Mouse (Mus musculus): ENCODE measurements around the gene Ankrd28. TPM values are rescaled to one million over a fixed set of nuclear protein-coding genes. Genes with fewer than 3 reads are reported as not detected.
A peak's percentile ranks its signal among the peaks of the same experiment; 100 is the strongest.
"Not testable (repeated sequence)": the region's sequence is repeated elsewhere in the genome, so short reads cannot be mapped to it uniquely, and the experiment has no call there.

Ankrd28 gene
- polyA plus RNA-seq (2014; fragmentation: Nextera tagmentation; extraction: Ambion mirVana): 9.2 and 10.6 TPM in 2 replicates

GRCm38 (mm10) chr14:31830571-31831369, at the start of gene Ankrd28:
Gene Ankrd28, minus strand, starts transcription at chr14:31830651.
- 0 out of 2 replicates have a peak, but pooled peaks cover 2% of the 10 kb centered on the region for H3K9me3 ChIP-seq (replicated peaks; ENCODE audit: control insufficient read depth, low read length)
- peak within 1 kb of the TSS; percentile 94 for H3K27ac ChIP-seq (ENCODE audit: low read depth, low read length)
- peak within 1 kb of the TSS; percentile 89 for H3K4me2 ChIP-seq (ENCODE audit: low read length)
- peaks cover 3% of the 10 kb centered on the region; the same call in 1 of the 2 replicates for H3K4me1 ChIP-seq (ENCODE audit: control insufficient read depth, insufficient read depth, low read length)
- peak within 1 kb of the TSS; percentile 99 for H3K4me3 ChIP-seq (ENCODE audit: low read depth, low read length)
- ATAC-seq (peak; percentile 98), DNase-seq (ENCODE audit: low spot score) (peak; percentile 98)
- no peaks in the 10 kb centered on the region for H3K36me3 ChIP-seq (ENCODE audit: control insufficient read depth, insufficient read depth, low read length)
- 1% methylated on average over 77 of the region's 81 CpGs for WGBS
- H3K27me3 ChIP-seq (replicated peaks; ENCODE audit: control insufficient read depth, insufficient read depth, low read length): no peaks in the 10 kb centered on the region
- H3K9ac ChIP-seq (ENCODE audit: low read length): peak within 1 kb of the TSS; percentile 81

GRCm38 (mm10) chr14:31879456-31879855, 49.0 kb upstream of the Ankrd28 start:
- Histone ChIP-seq H3K4me3 (ENCODE audit: low read depth, low read length) (no peak overlapping the region), H3K4me2 (ENCODE audit: low read length) (no peak overlapping the region), H3K27ac (ENCODE audit: low read depth, low read length) (no peak overlapping the region), H3K9ac (ENCODE audit: low read length) (no peak overlapping the region), H3K9me3 (replicated peaks; ENCODE audit: control insufficient read depth, low read length) (no peaks in the 10 kb centered on the region), H3K36me3 (ENCODE audit: control insufficient read depth, insufficient read depth, low read length) (no peaks in the 10 kb centered on the region), H3K4me1 (ENCODE audit: control insufficient read depth, insufficient read depth, low read length) (no peaks in the 10 kb centered on the region), H3K27me3 (replicated peaks; ENCODE audit: control insufficient read depth, insufficient read depth, low read length) (no peaks in the 10 kb centered on the region)
- DNase-seq (ENCODE audit: low spot score) (no peak), ATAC-seq (no peak)
- 80% methylated on average over 6 of the region's 6 CpGs for WGBS

GRCm38 (mm10) chr14:31872130-31872529, 41.7 kb upstream of the Ankrd28 start:
- H3K4me1 ChIP-seq (ENCODE audit: control insufficient read depth, insufficient read depth, low read length): no peaks in the 10 kb centered on the region
- 0 out of 2 replicates have a peak, but pooled peaks cover 3% of the 10 kb centered on the region for H3K9me3 ChIP-seq (replicated peaks; ENCODE audit: control insufficient read depth, low read length)
- 82% methylated on average over 5 of the region's 5 CpGs for WGBS

GRCm38 (mm10) chr14:31870436-31870835, 40.0 kb upstream of the Ankrd28 start:
- Histone ChIP-seq H3K36me3 (ENCODE audit: control insufficient read depth, insufficient read depth, low read length) (no peaks in the 10 kb centered on the region), H3K27ac (ENCODE audit: low read depth, low read length) (no peak overlapping the region), H3K9me3 (replicated peaks; ENCODE audit: control insufficient read depth, low read length) (peaks cover 8% of the 10 kb centered on the region; the same call in 1 of the 2 replicates), H3K4me2 (ENCODE audit: low read length) (no peak overlapping the region), H3K4me1 (ENCODE audit: control insufficient read depth, insufficient read depth, low read length) (no peaks in the 10 kb centered on the region), H3K27me3 (replicated peaks; ENCODE audit: control insufficient read depth, insufficient read depth, low read length) (no peaks in the 10 kb centered on the region), H3K4me3 (ENCODE audit: low read depth, low read length) (no peak overlapping the region), H3K9ac (ENCODE audit: low read length) (no peak overlapping the region)
- 90% methylated on average over 5 of the region's 5 CpGs for WGBS
- no peak for ATAC-seq
- DNase-seq (ENCODE audit: low spot score): no peak

More at GRCm38 (mm10) chr14:31872130-31872529, 41.7 kb upstream of the Ankrd28 start:
- H3K9ac ChIP-seq (ENCODE audit: low read length): no peak overlapping the region
- DNase-seq (ENCODE audit: low spot score) (no peak), ATAC-seq (no peak)
- no peaks in the 10 kb centered on the region for H3K27me3 ChIP-seq (replicated peaks; ENCODE audit: control insufficient read depth, insufficient read depth, low read length)
- no peak overlapping the region for H3K4me2 ChIP-seq (ENCODE audit: low read length)
- H3K27ac ChIP-seq (ENCODE audit: low read depth, low read length): no peak overlapping the region
- H3K36me3 ChIP-seq (ENCODE audit: control insufficient read depth, insufficient read depth, low read length): no peaks in the 10 kb centered on the region
- no peak overlapping the region for H3K4me3 ChIP-seq (ENCODE audit: low read depth, low read length)

GRCm38 (mm10) chr14:31868591-31868990, 38.1 kb upstream of the Ankrd28 start:
- 81% methylated on average over 1 of the region's 1 CpGs for WGBS
- no peak for ATAC-seq

GRCm38 (mm10) chr14:31866366-31866765, 35.9 kb upstream of the Ankrd28 start:
- not testable (repeated sequence) for H3K4me3 ChIP-seq (ENCODE audit: low read depth, low read length); H3K4me1 ChIP-seq (ENCODE audit: control insufficient read depth, insufficient read depth, low read length); H3K27me3 ChIP-seq (replicated peaks; ENCODE audit: control insufficient read depth, insufficient read depth, low read length); H3K36me3 ChIP-seq (ENCODE audit: control insufficient read depth, insufficient read depth, low read length); H3K27ac ChIP-seq (ENCODE audit: low read depth, low read length); DNase-seq (ENCODE audit: low spot score); H3K4me2 ChIP-seq (ENCODE audit: low read length); ATAC-seq; H3K9ac ChIP-seq (ENCODE audit: low read length)
- peaks cover 12% of the 10 kb centered on the region; the same call in 1 of the 2 replicates for H3K9me3 ChIP-seq (replicated peaks; ENCODE audit: control insufficient read depth, low read length)
- 95% methylated on average over 10 of the region's 10 CpGs for WGBS

More at GRCm38 (mm10) chr14:31868591-31868990, 38.1 kb upstream of the Ankrd28 start:
- DNase-seq (ENCODE audit: low spot score): no peak
- Histone ChIP-seq H3K27me3 (replicated peaks; ENCODE audit: control insufficient read depth, insufficient read depth, low read length) (no peaks in the 10 kb centered on the region), H3K27ac (ENCODE audit: low read depth, low read length) (no peak overlapping the region), H3K36me3 (ENCODE audit: control insufficient read depth, insufficient read depth, low read length) (no peaks in the 10 kb centered on the region), H3K9ac (ENCODE audit: low read length) (no peak overlapping the region), H3K4me2 (ENCODE audit: low read length) (no peak overlapping the region), H3K4me3 (ENCODE audit: low read depth, low read length) (no peak overlapping the region), H3K9me3 (replicated peaks; ENCODE audit: control insufficient read depth, low read length) (peaks cover 12% of the 10 kb centered on the region; the same call in 1 of the 2 replicates), H3K4me1 (ENCODE audit: control insufficient read depth, insufficient read depth, low read length) (no peaks in the 10 kb centered on the region)

- WGBS: 98% methylated on average over 2 of the region's 2 CpGs
- H3K27ac ChIP-seq (ENCODE audit: low read depth, low read length): no peak overlapping the region
- no peak overlapping the region for H3K9ac ChIP-seq (ENCODE audit: low read length)
- no peaks in the 10 kb centered on the region; the same call in 1 of the 2 replicates for H3K9me3 ChIP-seq (replicated peaks; ENCODE audit: control insufficient read depth, low read length)
- no peak overlapping the region for H3K4me2 ChIP-seq (ENCODE audit: low read length)
- no peaks in the 10 kb centered on the region for H3K27me3 ChIP-seq (replicated peaks; ENCODE audit: control insufficient read depth, insufficient read depth, low read length)
- DNase-seq (ENCODE audit: low spot score) (no peak), ATAC-seq (no peak)
- H3K36me3 ChIP-seq (ENCODE audit: control insufficient read depth, insufficient read depth, low read length): no peaks in the 10 kb centered on the region
- H3K4me1 ChIP-seq (ENCODE audit: control insufficient read depth, insufficient read depth, low read length): no peaks in the 10 kb centered on the region
- no peak overlapping the region for H3K4me3 ChIP-seq (ENCODE audit: low read depth, low read length)
Observed at GRCm38 (mm10) chr14:31858679-31859078, 28.2 kb upstream of the Ankrd28 start.

GRCm38 (mm10) chr14:31857096-31857975, 26.9 kb upstream of the Ankrd28 start:
- ATAC-seq: no peak
- WGBS: 81% methylated on average over 11 of the region's 11 CpGs
- Histone ChIP-seq H3K27ac (ENCODE audit: low read depth, low read length) (no peak overlapping the region), H3K27me3 (replicated peaks; ENCODE audit: control insufficient read depth, insufficient read depth, low read length) (no peaks in the 10 kb centered on the region), H3K9ac (ENCODE audit: low read length) (no peak overlapping the region), H3K36me3 (ENCODE audit: control insufficient read depth, insufficient read depth, low read length) (no peaks in the 10 kb centered on the region), H3K4me1 (ENCODE audit: control insufficient read depth, insufficient read depth, low read length) (no peaks in the 10 kb centered on the region), H3K9me3 (replicated peaks; ENCODE audit: control insufficient read depth, low read length) (no peaks in the 10 kb centered on the region; the same call in 1 of the 2 replicates), H3K4me3 (ENCODE audit: low read depth, low read length) (no peak overlapping the region), H3K4me2 (ENCODE audit: low read length) (no peak overlapping the region)
- no peak for DNase-seq (ENCODE audit: low spot score)

Measured in forebrain, embryonic 14.5 days (tissue).